Mouse (Mus musculus) kidney, postnatal 36 days (tissue): Measurements from ENCODE around the gene Gng12.
"Not testable (repeated sequence)": the region's sequence is repeated elsewhere in the genome, so short reads cannot be mapped to it uniquely, and the experiment has no call there.

Source experiments
- DNase-seq, 2 experiments: peaks; one replicate each; pipeline ENCODE4 v3.0.0; 2021 to 2022; ENCODE audit warnings: mixed read lengths in 2 of 2

Gene Gng12

GRCm38 (mm10) chr6:67030846-67031245 lies 134.6 kb downstream of the Gng12 start:
- no peak for DNase-seq

- DNase-seq = not testable (repeated sequence)
Measured at GRCm38 (mm10) chr6:67032551-67032950, 136.4 kb downstream of the Gng12 start.

GRCm38 (mm10) chr6:67032972-67033371 lies 136.8 kb downstream of the Gng12 start:
- not testable (repeated sequence) for DNase-seq

DNA sequence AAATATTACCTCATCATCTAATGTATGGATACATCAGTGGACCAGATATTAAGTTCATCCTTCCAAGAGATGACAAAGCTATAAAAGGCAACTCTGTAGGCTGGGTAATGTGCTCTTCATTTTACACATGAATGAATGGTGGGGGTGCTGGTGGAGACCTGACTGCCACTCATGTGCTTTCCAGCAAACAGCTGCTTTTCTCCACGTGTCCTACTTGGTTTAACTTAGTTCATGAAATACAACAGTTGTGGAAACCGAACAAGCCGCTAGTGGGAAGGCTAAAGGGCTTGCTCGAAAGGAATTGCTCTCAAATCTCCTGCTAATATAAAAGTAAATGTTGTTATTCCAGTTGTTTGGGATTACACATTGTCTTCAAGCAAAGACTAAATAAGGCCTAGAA lies 137.4 kb downstream of the Gng12 start:
- DNase-seq = no peak

GRCm38 (mm10) chr6:67034331-67035130 lies 138.3 kb downstream of the Gng12 start:
- DNase-seq = no peak

- peak; percentile 57 to 75 for DNase-seq
Measured at GRCm38 (mm10) chr6:67035388-67036299, 139.4 kb downstream of the Gng12 start.

DNA sequence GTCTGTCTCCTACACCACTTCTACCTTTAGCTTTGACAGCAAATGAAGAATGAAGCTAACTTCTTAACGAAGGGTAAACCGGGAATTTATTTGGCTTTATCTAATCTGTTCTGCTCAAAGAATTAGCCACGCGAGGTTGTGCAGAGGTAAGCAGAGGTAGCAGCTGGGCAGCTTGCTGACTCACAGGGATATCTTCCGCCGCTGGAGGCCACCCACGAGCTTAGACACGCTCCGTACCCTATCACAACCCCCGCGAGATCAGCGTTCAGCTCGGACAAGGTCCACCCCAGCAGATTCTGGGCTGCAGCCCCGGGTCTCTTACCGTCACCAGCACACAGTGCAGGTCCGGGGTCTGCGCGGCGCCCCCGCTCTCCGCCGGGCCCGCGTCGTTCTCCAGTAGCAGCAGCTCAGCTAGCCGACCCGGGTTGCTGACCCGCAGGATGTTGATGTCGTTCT lies 140.2 kb downstream of the Gng12 start:
- peak; percentile 94 for DNase-seq

- peak; percentile 96 to 99 for DNase-seq
Measured at GRCm38 (mm10) chr6:67036837-67037628, 140.8 kb downstream of the Gng12 start, which contains the start of gene Gadd45a. Gadd45a (minus strand) TSS chr6:67037457.

GRCm38 (mm10) chr6:67038964-67039363 lies 142.8 kb downstream of the Gng12 start:
- DNase-seq = no peak

DNA sequence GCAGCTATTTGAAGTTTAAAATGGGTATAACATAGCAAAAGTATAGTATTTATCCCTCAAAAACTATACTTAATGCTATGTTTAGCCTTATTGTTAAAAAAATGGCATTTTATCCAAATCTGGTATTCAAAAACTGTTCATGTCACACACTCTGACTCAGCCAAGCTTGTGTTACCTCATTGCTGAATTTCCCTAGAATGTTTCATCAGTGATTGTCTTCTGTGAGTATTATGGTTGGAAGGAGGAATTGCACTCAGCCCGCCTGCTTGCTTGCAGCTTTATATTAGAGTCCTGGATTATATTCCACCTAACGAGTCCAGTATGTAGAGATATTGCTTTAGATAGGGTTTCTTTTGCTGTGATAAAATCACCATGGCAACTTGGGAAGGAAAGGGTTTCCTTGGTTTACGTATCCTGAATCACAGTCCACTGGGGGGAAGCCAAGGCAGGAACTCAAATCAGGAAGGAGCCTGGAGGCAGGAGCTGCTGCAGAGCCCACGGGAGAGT lies 144.8 kb downstream of the Gng12 start:
- no peak for DNase-seq

DNA sequence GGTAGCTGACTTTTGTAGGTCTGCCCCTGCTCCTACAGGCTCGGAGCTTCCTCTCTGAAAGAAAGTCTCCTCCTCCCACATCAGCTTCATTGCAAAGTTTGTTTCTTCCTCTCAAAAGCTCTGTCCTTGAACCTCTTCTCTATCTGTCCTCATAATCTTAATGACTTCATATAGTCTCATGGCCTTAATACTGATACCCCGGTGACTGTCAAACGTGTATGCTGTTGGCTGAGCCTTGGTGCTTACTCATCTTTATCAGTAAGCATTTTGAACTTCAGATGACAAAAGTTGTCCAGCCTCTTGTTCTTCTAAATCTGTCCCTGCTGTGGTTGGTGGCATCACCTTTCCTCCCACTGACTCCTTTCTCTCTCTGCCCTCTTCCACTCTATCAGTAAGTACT lies 149.2 kb downstream of the Gng12 start:
- DNase-seq = no peak

- no peak for DNase-seq
Measured at GRCm38 (mm10) chr6:67046937-67047336, 150.7 kb downstream of the Gng12 start.

DNA sequence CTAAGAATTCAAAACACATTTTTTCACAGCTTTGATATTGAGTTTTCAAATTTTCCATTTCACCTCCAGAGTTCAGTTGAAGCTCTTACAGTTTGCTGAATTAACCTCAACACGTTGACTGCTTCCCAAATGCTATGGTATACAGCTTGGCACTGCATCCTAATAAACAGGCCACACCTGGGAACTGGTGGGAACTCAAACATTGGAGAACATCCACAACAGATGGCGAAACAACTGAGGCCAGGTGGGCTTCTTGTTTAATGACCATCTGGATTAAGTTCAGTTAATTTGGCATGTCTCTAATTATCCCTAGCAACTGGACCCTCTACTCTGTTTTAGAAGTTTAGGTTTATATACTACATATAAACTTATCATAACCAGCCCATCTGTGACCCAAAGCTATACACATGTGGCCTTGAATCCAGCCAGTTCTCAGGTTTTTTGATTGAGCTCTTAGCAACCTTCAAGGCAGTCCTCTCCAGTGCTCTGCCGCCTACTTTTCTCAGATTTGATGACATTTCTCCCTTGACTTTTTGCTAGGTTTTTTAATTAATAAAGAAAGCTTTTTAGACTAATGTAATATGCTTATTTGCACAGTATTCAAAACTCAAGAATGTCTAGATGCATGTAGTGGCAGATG lies 152.0 kb downstream of the Gng12 start:
- no peak for DNase-seq

DNA sequence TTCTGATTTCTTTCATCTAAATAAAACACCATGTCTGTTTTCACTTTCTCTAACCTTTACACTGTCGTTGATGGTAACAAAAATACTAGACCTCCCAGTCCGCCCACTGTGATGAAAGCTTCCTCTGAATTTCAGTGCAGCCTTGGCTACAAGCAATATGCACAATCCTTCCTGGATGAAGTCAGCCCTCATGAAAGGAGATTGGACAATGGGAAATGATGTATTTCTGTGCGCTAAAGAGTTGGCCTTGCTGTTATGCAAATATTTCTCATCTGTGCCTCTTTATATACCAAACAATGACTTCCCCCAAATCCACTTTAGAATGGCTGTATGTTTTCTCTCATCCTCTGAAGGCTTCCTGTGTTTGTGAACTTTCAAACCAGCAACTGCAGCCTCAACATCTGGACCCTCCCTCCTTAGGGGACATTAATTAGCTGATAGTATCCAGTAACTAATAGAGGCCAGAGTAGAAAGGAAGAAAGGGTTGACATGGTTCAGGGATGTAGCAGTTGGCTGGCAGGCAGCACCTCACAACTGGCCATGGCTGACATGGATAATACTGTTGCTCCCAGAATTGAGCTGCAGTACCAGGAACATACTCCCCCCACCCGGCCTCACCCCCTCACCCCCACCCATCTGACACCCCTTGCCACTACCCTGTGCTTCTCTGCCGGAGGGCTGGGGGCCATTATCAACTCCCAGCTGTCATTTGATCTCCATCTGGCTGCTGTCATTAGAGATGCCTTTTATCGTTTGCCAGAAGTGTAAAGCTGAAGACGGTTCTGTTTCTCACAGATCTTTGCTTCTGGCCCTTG lies 152.9 kb downstream of the Gng12 start:
- no peak for DNase-seq

- DNase-seq = no peak
Measured at GRCm38 (mm10) chr6:67049695-67050038, 153.5 kb downstream of the Gng12 start.

DNA sequence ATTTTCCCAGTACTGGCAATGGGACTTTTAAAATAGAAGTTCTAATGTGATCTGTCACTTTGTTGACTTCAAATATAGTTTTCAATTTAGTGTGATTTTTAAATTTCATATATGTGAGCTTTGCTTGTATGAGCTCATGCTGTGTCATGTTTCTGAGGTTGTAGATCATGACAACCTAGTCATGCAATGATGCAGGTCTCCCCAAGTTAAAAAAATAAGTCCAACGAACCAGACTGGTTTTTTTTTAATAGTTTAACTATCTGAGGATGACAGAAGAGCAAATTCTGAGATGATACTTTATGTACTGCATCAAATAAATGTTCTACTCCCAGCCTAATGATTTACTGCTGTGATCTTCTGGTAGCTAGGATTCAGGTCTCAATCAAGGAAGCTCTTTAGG lies 153.9 kb downstream of the Gng12 start:
- DNase-seq = no peak

- no peak for DNase-seq
Measured at GRCm38 (mm10) chr6:67056108-67056888, 160.1 kb downstream of the Gng12 start.

DNA sequence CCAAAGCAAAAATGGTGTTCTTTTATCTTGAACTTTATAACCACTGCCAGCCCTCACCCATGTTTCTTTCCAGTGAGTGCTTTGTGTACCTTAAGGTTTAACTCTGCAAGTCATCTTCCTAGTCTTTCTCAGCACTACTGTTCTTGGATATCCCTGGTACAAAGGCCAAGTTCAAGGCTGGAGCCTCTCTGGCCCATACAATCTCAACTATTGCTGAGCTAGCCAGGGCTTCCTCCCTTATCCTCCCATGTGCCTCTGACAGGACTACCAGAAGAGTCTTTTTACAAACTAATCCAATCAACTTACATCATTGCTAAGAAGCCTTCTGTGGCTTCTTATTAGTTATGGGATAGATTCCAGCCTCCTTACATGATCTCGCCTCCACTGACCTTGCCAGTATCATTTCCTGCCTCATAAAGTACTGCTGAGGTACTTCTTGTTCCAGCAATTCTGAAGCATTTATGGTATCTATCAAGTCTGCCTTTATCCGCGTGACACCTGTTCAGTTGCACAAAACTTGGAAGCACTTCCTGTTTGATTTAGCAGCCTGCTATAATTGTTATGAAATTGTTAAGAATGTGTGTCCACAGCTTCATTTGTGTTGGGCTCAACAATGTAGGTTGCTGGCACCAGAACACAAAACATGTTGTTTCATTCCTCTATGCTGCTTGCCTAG lies 160.8 kb downstream of the Gng12 start:
- DNase-seq = no peak

DNA sequence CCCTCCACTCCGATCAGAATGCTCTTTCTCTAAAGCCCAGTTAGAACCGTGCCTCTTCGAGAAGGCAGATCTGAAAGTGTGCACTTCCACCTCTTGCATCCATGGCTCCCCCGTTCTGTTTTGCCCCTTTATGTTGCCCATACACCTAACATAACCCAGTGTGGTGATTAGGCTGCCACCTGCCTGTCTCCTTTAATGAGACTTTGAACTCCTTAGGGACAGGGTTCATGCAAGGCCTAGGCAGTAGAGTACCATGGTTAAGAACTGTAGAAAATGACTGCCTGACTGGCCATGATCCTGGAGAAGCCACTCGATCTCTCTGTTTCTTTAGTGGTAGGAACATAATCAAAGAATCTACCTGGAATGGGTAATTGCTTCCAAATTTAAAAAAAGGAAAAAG lies 161.4 kb downstream of the Gng12 start:
- no peak for DNase-seq
